Mouse (Mus musculus) erythroblast, embryonic 14.5 days (primary cell): ENCODE measurements around the gene Atp2b2. TPM values are rescaled to one million over a fixed set of nuclear protein-coding genes. Genes with fewer than 3 reads are reported as not detected.

ENCODE experiments used
- H3K27me3 ChIP-seq: 2 replicates; pipeline ENCODE4 v1.6.1; 2012; ENCODE audit warnings: inconsistent platforms; ENCODE audit not compliant: control insufficient read depth
- H3K36me3 ChIP-seq: 2 replicates; pipeline ENCODE4 v1.6.1; 2012; ENCODE audit warnings: mild to moderate bottlenecking, inconsistent platforms; ENCODE audit not compliant: control insufficient read depth
- H3K4me1 ChIP-seq: 2 replicates; pipeline ENCODE4 v1.6.1; 2012; ENCODE audit warnings: inconsistent platforms; ENCODE audit not compliant: control insufficient read depth
- H3K4me3 ChIP-seq: replicated peaks from 2 replicates; pipeline ENCODE3; 2012; ENCODE audit warnings: moderate library complexity, mild to moderate bottlenecking, inconsistent platforms
- H3K9me3 ChIP-seq: 2 replicates; pipeline ENCODE4 v1.6.1; 2012; ENCODE audit warnings: low read length, inconsistent platforms, mixed read lengths; ENCODE audit not compliant: control insufficient read depth
- GATA1 ChIP-seq: IDR thresholded peaks from 2 replicates; pipeline ENCODE4 v1.6.1; 2012; ENCODE audit warnings: low read length, inconsistent platforms, mixed read lengths
- TAL1 ChIP-seq: IDR thresholded peaks from 3 replicates; pipeline ENCODE4 v1.6.1; 2012; ENCODE audit warnings: low read length, inconsistent platforms, mixed read lengths
- polyA plus RNA-seq: library from polyadenylated mRNA; stranded (reverse); fragments of >175 nt; gene quantifications from 2 replicates; pipeline ENCODE4 v1.2.3, GENCODE M21; 2012

The Atp2b2 gene
- polyA plus RNA-seq, 1 experiment, result not detected

DNA sequence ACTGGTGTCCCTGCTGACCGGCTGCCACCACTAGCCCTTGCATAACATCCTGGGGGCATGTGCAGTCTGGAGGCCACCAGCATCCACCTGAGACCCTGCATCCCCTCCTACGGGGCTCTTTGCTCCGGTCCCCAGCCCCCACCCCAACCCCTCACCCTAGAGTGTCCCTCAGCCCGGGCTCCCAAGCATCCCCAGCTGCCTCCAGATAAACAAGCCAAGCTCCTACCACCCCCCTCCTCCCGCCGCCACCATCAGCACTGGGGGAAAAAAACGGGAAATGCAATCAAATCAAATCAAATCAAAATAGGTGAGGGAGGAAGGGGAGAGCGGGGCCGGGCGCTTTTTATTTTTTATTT is 151.6 kb downstream of the Atp2b2 start:
- no peaks in the 10 kb centered on the region for H3K4me1 ChIP-seq
- TF ChIP-seq GATA1 (no peak), TAL1 (no peak)
- peaks cover 28% of the 10 kb centered on the region for H3K27me3 ChIP-seq
- H3K9me3 ChIP-seq, result no peaks in the 10 kb centered on the region
- peak overlapping the region; percentile 24 for H3K4me3 ChIP-seq
- H3K36me3 ChIP-seq, result no peaks in the 10 kb centered on the region

DNA sequence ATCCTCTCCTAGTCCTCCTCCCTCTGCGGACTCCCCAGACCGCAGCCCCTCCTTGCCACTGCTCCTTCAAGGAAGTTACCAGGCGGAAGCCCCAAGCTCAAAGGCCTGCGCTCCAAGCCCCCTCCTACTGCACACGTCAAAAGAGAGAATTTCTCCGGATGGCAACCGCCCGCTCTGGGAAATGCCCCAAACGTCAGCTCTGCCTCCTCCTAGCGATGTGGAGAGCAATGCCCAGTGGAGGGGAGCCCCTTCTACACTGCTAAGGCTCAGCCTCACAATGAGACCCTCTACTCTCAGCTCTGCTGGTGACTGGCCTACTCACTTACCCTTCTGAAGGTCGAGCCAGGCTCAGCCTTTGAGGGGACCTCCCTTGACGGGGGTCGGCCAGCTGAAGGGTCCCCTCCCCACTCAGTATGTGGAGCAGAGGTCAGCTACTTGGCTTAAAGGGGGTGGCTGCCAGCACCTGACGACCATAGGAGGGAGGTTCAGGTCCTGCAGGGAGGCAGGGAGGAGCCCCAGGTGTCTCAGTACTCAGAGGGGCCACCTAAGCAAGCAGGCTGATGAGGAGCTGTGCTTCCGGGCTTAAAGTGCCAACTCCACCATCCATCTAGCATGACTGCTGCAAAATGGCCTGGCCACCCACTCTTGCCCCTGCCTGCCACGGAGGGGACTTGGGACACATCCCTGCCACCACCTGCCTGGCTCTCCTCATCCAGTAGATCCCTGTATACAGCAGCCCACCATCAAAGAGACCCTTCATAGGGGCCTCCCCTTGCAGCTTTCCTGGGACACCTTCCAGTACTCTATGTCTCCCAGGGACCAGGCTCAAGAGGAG is 152.2 kb downstream of the Atp2b2 start:
- Histone ChIP-seq H3K4me3 (no peak overlapping the region), H3K27me3 (peaks cover 28% of the 10 kb centered on the region)

GRCm38 (mm10) chr6:113889180-113889579 is 153.2 kb downstream of the Atp2b2 start:
- H3K4me3 ChIP-seq, result no peak overlapping the region
- no peaks in the 10 kb centered on the region for H3K36me3 ChIP-seq
- peaks cover 28% of the 10 kb centered on the region for H3K27me3 ChIP-seq
- no peak for TF ChIP-seq TAL1
- no peak for TF ChIP-seq GATA1
- H3K4me1 ChIP-seq, result no peaks in the 10 kb centered on the region
- no peaks in the 10 kb centered on the region for H3K9me3 ChIP-seq

More for the DNA sequence above, 152.2 kb downstream of the Atp2b2 start:
- TF ChIP-seq TAL1 (no peak), GATA1 (no peak)
- no peaks in the 10 kb centered on the region for H3K9me3 ChIP-seq
- no peaks in the 10 kb centered on the region for H3K4me1 ChIP-seq
- H3K36me3 ChIP-seq, result no peaks in the 10 kb centered on the region

DNA sequence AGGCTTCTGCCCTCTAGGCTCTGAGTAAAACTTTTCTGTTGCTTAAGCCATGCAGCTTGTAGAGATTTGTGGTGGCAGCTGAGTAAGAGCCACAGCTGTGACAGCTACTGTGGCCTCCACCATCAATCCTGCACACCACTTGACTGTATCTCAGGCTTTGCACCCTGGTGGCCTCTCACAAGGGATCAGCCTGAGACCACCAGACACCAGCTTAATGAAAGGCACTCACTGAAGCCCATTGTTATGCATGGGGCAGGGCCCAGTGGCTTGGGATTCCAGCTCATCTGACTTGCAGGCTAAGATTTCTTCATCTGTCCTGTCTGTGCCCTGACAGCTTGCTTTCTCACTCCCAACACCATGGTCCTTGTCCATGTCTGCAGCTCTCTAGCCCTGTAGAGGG is 155.5 kb downstream of the Atp2b2 start:
- H3K9me3 ChIP-seq, result no peaks in the 10 kb centered on the region
- H3K36me3 ChIP-seq, result no peaks in the 10 kb centered on the region
- peaks cover 27% of the 10 kb centered on the region for H3K27me3 ChIP-seq
- TF ChIP-seq GATA1 (no peak), TAL1 (no peak)
- H3K4me3 ChIP-seq, result no peak overlapping the region
- H3K4me1 ChIP-seq, result no peaks in the 10 kb centered on the region

- Histone ChIP-seq H3K36me3 (no peaks in the 10 kb centered on the region), H3K9me3 (no peaks in the 10 kb centered on the region), H3K4me1 (no peaks in the 10 kb centered on the region), H3K4me3 (no peak overlapping the region), H3K27me3 (peaks cover 7% of the 10 kb centered on the region)
- TF ChIP-seq GATA1, result no peak
- TF ChIP-seq TAL1, result no peak
Observed at GRCm38 (mm10) chr6:113884806-113885205, 157.6 kb downstream of the Atp2b2 start.

GRCm38 (mm10) chr6:113883225-113883624 is 159.2 kb downstream of the Atp2b2 start:
- Histone ChIP-seq H3K27me3 (no peaks in the 10 kb centered on the region), H3K4me3 (no peak overlapping the region), H3K36me3 (no peaks in the 10 kb centered on the region), H3K4me1 (no peaks in the 10 kb centered on the region), H3K9me3 (no peaks in the 10 kb centered on the region)
- TF ChIP-seq TAL1 (no peak), GATA1 (no peak)

- TF ChIP-seq TAL1 (no peak), GATA1 (no peak)
- H3K36me3 ChIP-seq, result no peaks in the 10 kb centered on the region
- no peaks in the 10 kb centered on the region for H3K27me3 ChIP-seq
- H3K9me3 ChIP-seq, result no peaks in the 10 kb centered on the region
- H3K4me3 ChIP-seq, result no peak overlapping the region
- no peaks in the 10 kb centered on the region for H3K4me1 ChIP-seq
Observed at GRCm38 (mm10) chr6:113882396-113882795, 160.0 kb downstream of the Atp2b2 start.

GRCm38 (mm10) chr6:113881561-113882243 is 160.7 kb downstream of the Atp2b2 start:
- TF ChIP-seq GATA1, result no peak
- TF ChIP-seq TAL1, result no peak
- H3K9me3 ChIP-seq, result no peaks in the 10 kb centered on the region
- no peak overlapping the region for H3K4me3 ChIP-seq
- no peaks in the 10 kb centered on the region for H3K27me3 ChIP-seq
- H3K36me3 ChIP-seq, result no peaks in the 10 kb centered on the region
- no peaks in the 10 kb centered on the region for H3K4me1 ChIP-seq

DNA sequence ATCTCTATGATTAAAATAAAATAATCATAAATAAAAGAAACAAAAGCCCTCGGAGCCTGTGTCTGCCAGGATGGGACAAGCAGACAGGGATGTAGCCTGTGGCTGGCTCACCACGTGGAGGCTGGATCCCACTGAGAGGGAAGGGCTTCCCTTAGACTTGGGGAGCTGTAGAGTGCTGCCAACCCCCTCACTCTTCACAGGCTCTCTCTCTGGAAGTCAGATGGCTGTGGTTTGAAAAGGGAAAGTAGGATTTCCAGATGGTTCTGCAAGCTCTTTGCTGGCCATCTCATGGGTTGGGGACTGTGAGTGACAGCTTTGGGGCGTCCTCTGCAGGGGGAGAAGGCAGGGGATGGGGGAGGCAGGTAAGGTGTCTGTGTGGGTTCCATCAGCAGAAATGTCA is 163.0 kb downstream of the Atp2b2 start:
- Histone ChIP-seq H3K36me3 (no peaks in the 10 kb centered on the region), H3K4me1 (no peaks in the 10 kb centered on the region), H3K9me3 (no peaks in the 10 kb centered on the region), H3K4me3 (no peak overlapping the region), H3K27me3 (no peaks in the 10 kb centered on the region)
- TF ChIP-seq TAL1 (no peak), GATA1 (no peak)
